Mouse (Mus musculus) embryonic facial prominence, embryonic 10.5 days (tissue): ENCODE measurements around the gene Faxc. TPM values are rescaled to one million over a fixed set of nuclear protein-coding genes. Genes with fewer than 3 reads are reported as not detected.
A peak's percentile ranks its signal among the peaks of the same experiment; 100 is the strongest.

Source experiments
- DNase-seq: peaks from one replicate; pipeline ENCODE4 v3.0.0-alpha.2; 2017; ENCODE audit warnings: low spot score
- H3K27ac ChIP-seq: fragments of 300-500 bp; sonication (generic); replicated peaks from 2 replicates; pipeline ENCODE4 v1.5.1; 2016; ENCODE audit warnings: mild to moderate bottlenecking
- H3K27me3 ChIP-seq: fragments of 300-500 bp; sonication (generic); replicated peaks from 2 replicates; pipeline ENCODE4 v1.6.1; 2016; ENCODE audit warnings: low read depth, mild to moderate bottlenecking; ENCODE audit not compliant: poor library complexity, severe bottlenecking
- H3K36me3 ChIP-seq: fragments of 300-500 bp; sonication (generic); replicated peaks from 2 replicates; pipeline ENCODE4 v1.6.1; 2016; ENCODE audit warnings: mild to moderate bottlenecking, moderate library complexity
- H3K4me1 ChIP-seq: fragments of 300-500 bp; sonication (generic); 2 replicates; pipeline ENCODE4 v1.6.1; 2016
- H3K4me3 ChIP-seq: fragments of 300-500 bp; sonication (generic); 2 replicates; pipeline ENCODE4 v1.5.1; 2016; ENCODE audit warnings: mild to moderate bottlenecking, moderate library complexity
- H3K9me3 ChIP-seq: fragments of 300-500 bp; sonication (generic); 2 replicates; pipeline ENCODE4 v1.6.1; 2016; ENCODE audit warnings: mild to moderate bottlenecking
- WGBS: fragments of 180-500 bp; shearing (Covaris S2); methylation state at CpG from one replicate; pipeline ENCODE4 v1.1.7; 2016; 5-methylcytosine and 5-hydroxymethylcytosine counted together
- polyA plus RNA-seq: library from polyadenylated mRNA; unstranded; fragments of >200 nt; fragmentation: Nextera tagmentation; extraction: Ambion mirVana; gene quantifications from 2 replicates; pipeline ENCODE4 v1.2.1, GENCODE M21; 2016

Gene Faxc
- polyA plus RNA-seq, 1 experiment from 2014 or later, result 11.6 TPM

- Histone ChIP-seq H3K36me3 (peaks cover 20% of the 10 kb centered on the region), H3K4me1 (no peaks in the 10 kb centered on the region), H3K27me3 (no peaks in the 10 kb centered on the region), H3K27ac (no peak overlapping the region), H3K9me3 (no peaks in the 10 kb centered on the region), H3K4me3 (no peak overlapping the region)
- no peak for DNase-seq
- WGBS, result 56% methylated on average over 3 of the region's 3 CpGs
Measured at GRCm38 (mm10) chr4:21974126-21974525, 43.0 kb downstream of the Faxc start.

- 79% methylated on average over 4 of the region's 4 CpGs for WGBS
- Histone ChIP-seq H3K9me3 (no peaks in the 10 kb centered on the region), H3K4me1 (no peaks in the 10 kb centered on the region), H3K36me3 (peaks cover 24% of the 10 kb centered on the region), H3K27me3 (no peaks in the 10 kb centered on the region), H3K27ac (no peak overlapping the region), H3K4me3 (no peak overlapping the region)
- DNase-seq, result no peak
Measured at GRCm38 (mm10) chr4:21980471-21980870, 49.3 kb downstream of the Faxc start.

GRCm38 (mm10) chr4:21982449-21982848, 51.3 kb downstream of the Faxc start:
- Histone ChIP-seq H3K4me1 (peaks cover 8% of the 10 kb centered on the region), H3K4me3 (no peak overlapping the region), H3K27me3 (no peaks in the 10 kb centered on the region), H3K36me3 (peaks cover 19% of the 10 kb centered on the region), H3K9me3 (no peaks in the 10 kb centered on the region), H3K27ac (no peak overlapping the region)
- DNase-seq, result no peak
- 96% methylated on average over 9 of the region's 9 CpGs for WGBS

DNA sequence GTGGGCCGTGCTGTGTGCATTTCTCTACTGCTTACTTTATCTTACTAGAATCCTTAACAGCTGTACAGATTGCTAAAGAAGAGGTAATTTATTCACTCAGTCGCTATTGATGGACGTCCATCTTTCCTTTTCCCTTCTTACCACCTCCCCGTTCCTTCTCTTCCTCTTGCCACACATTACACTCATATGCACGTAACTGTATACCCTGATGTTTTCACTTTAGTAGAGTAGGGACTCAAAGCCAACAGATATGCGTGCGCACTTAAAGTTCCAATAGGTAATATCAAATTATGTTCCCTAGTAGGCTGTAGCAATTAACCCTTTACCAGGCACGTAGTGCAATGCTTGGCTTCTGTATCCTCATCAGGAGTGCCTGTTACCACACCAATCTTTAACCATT, 55.7 kb downstream of the Faxc start:
- 49% methylated on average over 8 of the region's 8 CpGs for WGBS
- H3K9me3 ChIP-seq, result no peaks in the 10 kb centered on the region
- no peak for DNase-seq
- H3K4me1 ChIP-seq, result peaks cover 12% of the 10 kb centered on the region
- H3K27ac ChIP-seq, result peak overlapping the region; percentile 67
- peaks cover 22% of the 10 kb centered on the region for H3K36me3 ChIP-seq
- no peak overlapping the region for H3K4me3 ChIP-seq
- no peaks in the 10 kb centered on the region for H3K27me3 ChIP-seq

DNA sequence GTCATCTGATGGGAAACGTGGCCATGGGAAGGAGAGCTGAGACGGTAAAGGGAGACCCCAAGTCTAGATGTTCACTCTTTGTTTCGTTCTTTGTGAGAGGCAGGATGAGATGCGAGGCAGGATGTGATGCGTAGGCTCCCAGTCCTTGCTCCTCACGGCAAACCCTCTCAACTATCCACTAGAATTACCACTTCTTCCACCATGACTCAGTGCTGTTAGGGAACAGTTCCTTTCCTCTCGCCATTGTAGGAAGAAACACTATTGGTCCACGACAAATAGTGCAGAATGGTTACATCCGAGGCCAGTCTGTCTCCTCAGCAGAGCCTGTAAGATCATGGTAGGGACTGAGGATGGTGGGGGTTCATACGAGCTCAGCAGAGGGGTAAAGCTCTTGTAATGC, 56.3 kb downstream of the Faxc start:
- Histone ChIP-seq H3K4me3 (no peak overlapping the region), H3K27me3 (no peaks in the 10 kb centered on the region), H3K27ac (peak overlapping the region; percentile 67), H3K36me3 (peaks cover 18% of the 10 kb centered on the region), H3K4me1 (peaks cover 12% of the 10 kb centered on the region), H3K9me3 (no peaks in the 10 kb centered on the region)
- WGBS, result 82% methylated on average over 10 of the region's 10 CpGs
- DNase-seq, result no peak

- Histone ChIP-seq H3K4me1 (peaks cover 12% of the 10 kb centered on the region), H3K36me3 (peaks cover 30% of the 10 kb centered on the region), H3K9me3 (no peaks in the 10 kb centered on the region), H3K4me3 (no peak overlapping the region), H3K27me3 (no peaks in the 10 kb centered on the region), H3K27ac (no peak overlapping the region)
- DNase-seq, result no peak
- 90% methylated on average over 3 of the region's 3 CpGs for WGBS
Measured at GRCm38 (mm10) chr4:21989571-21990091, 58.5 kb downstream of the Faxc start.

DNA sequence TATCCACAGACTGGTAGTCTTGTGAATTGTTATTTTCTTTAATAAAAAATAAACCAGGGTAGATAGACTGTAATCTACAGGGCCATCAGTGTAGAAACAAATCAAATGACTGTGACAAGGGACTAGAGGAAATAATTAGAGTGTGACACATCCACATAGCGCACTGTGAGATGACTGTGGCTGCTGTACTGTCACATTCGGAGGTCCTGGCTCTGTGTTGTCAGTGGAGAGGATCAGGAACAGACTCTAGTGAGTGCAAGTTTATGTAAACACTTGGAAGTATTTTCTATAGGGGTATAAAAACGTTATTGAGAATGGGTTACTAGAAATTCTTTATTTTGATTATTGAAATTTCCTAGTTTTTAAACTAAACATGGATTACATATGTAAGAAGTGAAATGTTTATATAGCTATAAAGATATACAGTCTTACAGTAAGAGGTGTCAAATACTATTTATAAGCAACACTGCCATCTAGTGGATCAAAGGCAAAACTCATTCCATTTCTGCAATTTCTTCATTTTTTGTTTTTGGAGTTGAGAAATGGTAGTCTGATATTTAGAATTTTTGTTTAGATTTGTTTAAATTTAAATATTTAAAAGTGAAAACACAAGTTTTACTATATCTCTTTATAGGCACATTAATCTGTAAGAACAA, 59.6 kb downstream of the Faxc start:
- Histone ChIP-seq H3K27ac (no peak overlapping the region), H3K9me3 (no peaks in the 10 kb centered on the region), H3K4me1 (peaks cover 12% of the 10 kb centered on the region), H3K27me3 (no peaks in the 10 kb centered on the region), H3K4me3 (no peak overlapping the region), H3K36me3 (peaks cover 25% of the 10 kb centered on the region)
- WGBS, result 53% methylated on average over 3 of the region's 3 CpGs
- no peak for DNase-seq

DNA sequence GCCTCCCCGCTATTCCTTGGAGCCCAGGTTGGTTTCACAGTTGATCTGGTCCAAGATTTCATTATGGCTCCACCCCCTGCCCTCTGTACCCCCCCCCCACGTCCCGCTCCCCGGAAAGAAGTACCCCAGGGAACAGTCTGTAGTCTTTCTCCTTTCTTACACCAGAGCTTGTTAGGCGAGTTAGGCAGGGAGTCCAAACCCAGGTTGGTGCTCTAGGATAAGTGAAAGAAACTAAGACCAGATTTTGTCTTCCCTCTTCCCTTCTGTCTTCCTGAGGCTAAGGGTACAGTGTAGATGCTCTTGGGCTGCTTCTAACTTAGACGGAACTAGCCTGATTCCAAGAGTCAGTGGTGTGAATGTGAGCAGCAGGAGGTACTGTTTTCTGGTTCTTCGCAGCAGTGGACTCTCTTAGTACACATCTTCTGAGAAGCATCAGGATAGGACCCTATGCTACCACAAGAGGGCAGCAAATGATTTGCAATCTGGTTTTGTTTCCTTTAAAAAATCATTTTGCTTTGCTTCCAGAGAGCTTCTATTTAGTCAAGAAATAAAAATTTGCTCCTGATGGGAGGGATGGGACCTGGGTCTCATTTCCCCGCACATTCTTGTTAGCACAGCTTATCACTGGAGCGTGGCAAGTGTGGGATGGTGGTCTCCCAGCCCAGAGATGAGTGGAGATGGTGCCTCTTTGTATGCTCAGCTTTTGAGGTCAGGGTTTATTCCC, 86.7 kb downstream of the Faxc start:
- Histone ChIP-seq H3K4me1 (no peaks in the 10 kb centered on the region), H3K9me3 (no peaks in the 10 kb centered on the region), H3K36me3 (no peaks in the 10 kb centered on the region), H3K27me3 (no peaks in the 10 kb centered on the region), H3K27ac (no peak overlapping the region), H3K4me3 (no peak overlapping the region)
- DNase-seq, result peak; percentile 45
- WGBS, result 12% methylated on average over 9 of the region's 9 CpGs

DNA sequence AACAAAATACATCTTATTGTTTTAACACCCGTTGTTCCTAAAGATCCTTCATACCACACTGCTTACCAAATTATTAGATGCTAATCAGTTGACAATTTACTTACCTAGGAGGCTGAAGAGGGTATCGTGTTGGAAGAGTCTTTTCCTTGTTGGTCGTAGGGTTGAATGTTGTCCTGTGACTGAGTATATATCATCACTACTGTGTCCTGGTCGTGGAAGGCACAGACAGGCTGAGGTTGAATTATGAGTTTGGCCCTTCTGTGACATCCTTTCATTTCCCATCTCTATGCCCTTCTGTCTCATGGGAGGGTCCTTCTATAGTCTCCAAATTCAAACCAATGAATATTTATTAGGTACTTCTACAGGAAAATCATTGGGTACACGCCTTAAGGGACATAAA, 87.3 kb downstream of the Faxc start:
- no peaks in the 10 kb centered on the region for H3K36me3 ChIP-seq
- no peaks in the 10 kb centered on the region for H3K27me3 ChIP-seq
- no peaks in the 10 kb centered on the region for H3K9me3 ChIP-seq
- no peak overlapping the region for H3K4me3 ChIP-seq
- no peak overlapping the region for H3K27ac ChIP-seq
- no peaks in the 10 kb centered on the region for H3K4me1 ChIP-seq
- no peak for DNase-seq
- 65% methylated on average over 5 of the region's 5 CpGs for WGBS

DNA sequence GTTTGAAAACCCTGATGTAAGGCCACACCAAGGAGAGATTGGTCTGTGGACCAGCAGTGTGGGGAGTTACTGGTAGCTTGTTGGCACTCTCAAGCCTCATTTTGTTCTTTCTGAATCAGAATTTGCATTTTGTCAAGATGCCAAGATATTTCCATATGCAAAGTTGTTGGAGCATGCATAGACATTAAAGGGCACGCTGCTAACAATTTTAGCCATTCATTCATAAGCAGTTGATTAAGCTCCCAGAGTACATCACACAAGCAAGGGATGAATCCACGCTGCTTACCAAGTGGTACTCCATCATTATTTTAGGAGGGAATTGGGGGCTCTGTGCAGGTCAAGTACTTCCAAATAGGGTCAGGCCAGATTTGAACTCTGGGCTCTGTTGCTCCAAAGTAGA, 98.8 kb downstream of the Faxc start:
- no peaks in the 10 kb centered on the region for H3K27me3 ChIP-seq
- H3K4me3 ChIP-seq, result no peak overlapping the region
- H3K9me3 ChIP-seq, result no peaks in the 10 kb centered on the region
- no peaks in the 10 kb centered on the region for H3K36me3 ChIP-seq
- H3K27ac ChIP-seq, result no peak overlapping the region
- no peaks in the 10 kb centered on the region for H3K4me1 ChIP-seq
- WGBS, result 81% methylated on average over 2 of the region's 2 CpGs
- no peak for DNase-seq

Other genes with a start within 250 kb of the Faxc start
- 0.52 TPM in 1 of 2 replicates, not detected in the other for gene Prdm13, start 245.4 kb upstream of the Faxc start, polyA plus RNA-seq
- 46.6 TPM in 2 replicates for gene Ccnc, start 203.6 kb upstream of the Faxc start, polyA plus RNA-seq
- 10.8 and 12.3 TPM in 2 replicates for gene Usp45, start 164.2 kb upstream of the Faxc start, polyA plus RNA-seq
- 21.3 and 24.3 TPM in 2 replicates for gene Tstd3, start 164.1 kb upstream of the Faxc start, polyA plus RNA-seq
- gene Pnisr, start 83.7 kb upstream of the Faxc start, polyA plus RNA-seq, result 136 and 149 TPM in 2 replicates
- 12.2 TPM in 2 replicates for gene Coq3, start 51.7 kb upstream of the Faxc start, polyA plus RNA-seq